Mouse (Mus musculus) intestine, embryonic 14.5 days (tissue): ENCODE results near the gene Ctsz. TPM values are rescaled to one million over a fixed set of nuclear protein-coding genes. Genes with fewer than 3 reads are reported as not detected.

Source experiments
- ATAC-seq: fragments of 200-750 bp; cut with Nextera tagmentation; replicated peaks from 2 replicates; pipeline ENCODE4 v1.8.0; 2017; ENCODE audit warnings: low read depth, moderate number of reproducible peaks, moderate TSS enrichment, moderate library complexity; ENCODE audit not compliant: low FRiP score, low TSS enrichment
- DNase-seq: peaks from one replicate; pipeline ENCODE4 v3.0.0-alpha.2; 2018; ENCODE audit warnings: low spot score
- H3K27ac ChIP-seq: fragments of 300-500 bp; sonication (generic); 2 replicates; pipeline ENCODE4 v1.5.1; 2014; ENCODE audit warnings: low read depth, mild to moderate bottlenecking, control low read depth
- H3K27me3 ChIP-seq: fragments of 300-500 bp; sonication (generic); replicated peaks from 2 replicates; pipeline ENCODE4 v1.6.1; 2014; ENCODE audit warnings: low read length, control low read depth; ENCODE audit not compliant: control insufficient read depth, insufficient read depth
- H3K36me3 ChIP-seq: fragments of 300-500 bp; sonication (generic); 2 replicates; pipeline ENCODE4 v1.6.1; 2014; ENCODE audit warnings: low read length, control low read depth; ENCODE audit not compliant: control insufficient read depth, insufficient read depth
- H3K4me1 ChIP-seq: fragments of 300-500 bp; sonication (generic); replicated peaks from 2 replicates; pipeline ENCODE4 v1.6.1; 2014; ENCODE audit warnings: low read length, control low read depth, mixed read lengths; ENCODE audit not compliant: control insufficient read depth, insufficient read depth
- H3K4me2 ChIP-seq: fragments of 300-500 bp; sonication (generic); 2 replicates; pipeline ENCODE4 v1.6.1; 2014; ENCODE audit warnings: low read length
- H3K4me3 ChIP-seq: fragments of 300-500 bp; sonication (generic); 2 replicates; pipeline ENCODE4 v1.5.1; 2014; ENCODE audit warnings: low read depth, low read length, control low read depth, mixed read lengths
- H3K9ac ChIP-seq: fragments of 300-500 bp; sonication (generic); 2 replicates; pipeline ENCODE4 v1.6.1; 2014; ENCODE audit warnings: mild to moderate bottlenecking, low read length
- H3K9me3 ChIP-seq: fragments of 300-500 bp; sonication (generic); 2 replicates; pipeline ENCODE4 v1.6.1; 2016; ENCODE audit warnings: low read length, control low read depth; ENCODE audit not compliant: control insufficient read depth
- WGBS: fragments of 180-500 bp; shearing (Covaris S2); extraction: QIAGEN DNeasy Blood & Tissue Kit; methylation state at CpG from one replicate; pipeline ENCODE4 v1.1.7; 2014; 5-methylcytosine and 5-hydroxymethylcytosine counted together
- polyA plus RNA-seq: library from polyadenylated mRNA; unstranded; fragments of >200 nt; fragmentation: Nextera tagmentation; extraction: Ambion mirVana; gene quantifications from 2 replicates; pipeline ENCODE4 v1.2.1, GENCODE M21; 2014

Gene Ctsz
- polyA plus RNA-seq, 1 experiment from 2014 or later, result 191 TPM

GRCm38 (mm10) chr2:174438181-174438580 lies 658 bp downstream of the Ctsz start:
- Histone ChIP-seq H3K27ac (peak overlapping the region; percentile 10; the same call in 1 of the 2 replicates), H3K4me1 (peaks cover 15% of the 10 kb centered on the region), H3K4me2 (peak overlapping the region; percentile 82), H3K4me3 (peak overlapping the region; percentile 58), H3K36me3 (peaks cover 13% of the 10 kb centered on the region; the same call in 1 of the 2 replicates), H3K9me3 (no peaks in the 10 kb centered on the region), H3K9ac (peak overlapping the region; percentile 38), H3K27me3 (no peaks in the 10 kb centered on the region)
- 68% methylated on average over 11 of the region's 11 CpGs for WGBS
- DNase-seq, result no peak
- no peak for ATAC-seq

DNA sequence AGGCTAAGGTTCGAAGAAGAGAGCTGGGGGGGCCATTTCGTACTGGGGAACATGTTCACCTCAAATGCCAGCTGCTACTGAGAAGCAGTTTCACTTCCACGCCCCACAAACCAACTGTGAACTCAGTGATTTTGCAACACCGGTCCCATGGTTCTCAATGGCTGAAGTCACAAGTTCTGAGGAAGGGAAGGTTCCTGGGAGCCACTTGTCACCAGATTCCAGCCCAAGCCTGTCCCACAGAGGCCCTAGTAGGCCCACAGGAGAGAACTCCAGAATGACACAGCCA lies 1.2 kb downstream of the Ctsz start:
- Histone ChIP-seq H3K36me3 (peaks cover 16% of the 10 kb centered on the region; the same call in 1 of the 2 replicates), H3K4me2 (peak overlapping the region; percentile 82), H3K27me3 (no peaks in the 10 kb centered on the region), H3K27ac (no peak overlapping the region), H3K9me3 (no peaks in the 10 kb centered on the region), H3K9ac (no peak overlapping the region), H3K4me1 (peaks cover 15% of the 10 kb centered on the region), H3K4me3 (peak overlapping the region; percentile 58; the same call in 1 of the 2 replicates)
- DNase-seq, result no peak
- no peak for ATAC-seq
- WGBS, result 96% methylated on average over 4 of the region's 4 CpGs

GRCm38 (mm10) chr2:174436916-174437696 lies 1.7 kb downstream of the Ctsz start:
- no peak for ATAC-seq
- Histone ChIP-seq H3K9me3 (no peaks in the 10 kb centered on the region), H3K4me2 (no peak overlapping the region), H3K4me1 (peaks cover 15% of the 10 kb centered on the region), H3K27ac (no peak overlapping the region), H3K36me3 (peaks cover 18% of the 10 kb centered on the region; the same call in 1 of the 2 replicates), H3K4me3 (no peak overlapping the region), H3K9ac (no peak overlapping the region), H3K27me3 (no peaks in the 10 kb centered on the region)
- 94% methylated on average over 7 of the region's 7 CpGs for WGBS
- DNase-seq, result no peak

DNA sequence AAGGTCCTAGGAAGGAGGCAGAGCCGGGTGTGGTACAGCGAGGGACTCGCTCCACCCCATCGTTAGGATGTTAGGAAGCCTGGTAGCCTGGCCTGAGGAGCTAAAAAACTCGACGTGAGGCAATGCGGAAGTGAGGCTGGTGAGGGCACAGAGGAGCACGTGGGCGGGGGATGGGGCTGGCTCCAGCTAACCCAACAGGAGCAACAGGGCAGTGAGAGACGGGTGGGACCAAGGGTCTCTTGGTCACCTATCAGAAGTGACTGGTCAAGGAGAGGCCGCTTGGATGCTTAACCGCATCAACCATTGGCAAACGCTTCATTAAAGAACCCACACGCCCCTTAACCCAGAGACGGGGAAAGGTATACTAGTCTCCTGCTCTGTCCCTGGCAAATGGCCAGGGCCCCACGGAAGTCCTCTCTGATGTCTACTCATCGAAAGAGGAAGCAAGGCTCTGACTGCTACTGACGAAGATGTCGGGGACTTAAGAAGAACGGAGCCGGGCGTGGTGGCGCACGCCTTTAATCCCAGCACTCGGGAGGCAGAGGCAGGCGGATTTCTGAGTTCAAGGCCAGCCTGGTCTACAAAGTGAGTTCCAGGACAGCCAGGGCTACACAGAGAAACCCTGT lies 2.6 kb downstream of the Ctsz start:
- Histone ChIP-seq H3K4me1 (peaks cover 15% of the 10 kb centered on the region), H3K9ac (no peak overlapping the region), H3K9me3 (no peaks in the 10 kb centered on the region), H3K27me3 (no peaks in the 10 kb centered on the region), H3K36me3 (peaks cover 23% of the 10 kb centered on the region), H3K4me2 (no peak overlapping the region), H3K4me3 (no peak overlapping the region), H3K27ac (no peak overlapping the region)
- WGBS, result 88% methylated on average over 25 of the region's 26 CpGs
- ATAC-seq (no peak), DNase-seq (no peak)

DNA sequence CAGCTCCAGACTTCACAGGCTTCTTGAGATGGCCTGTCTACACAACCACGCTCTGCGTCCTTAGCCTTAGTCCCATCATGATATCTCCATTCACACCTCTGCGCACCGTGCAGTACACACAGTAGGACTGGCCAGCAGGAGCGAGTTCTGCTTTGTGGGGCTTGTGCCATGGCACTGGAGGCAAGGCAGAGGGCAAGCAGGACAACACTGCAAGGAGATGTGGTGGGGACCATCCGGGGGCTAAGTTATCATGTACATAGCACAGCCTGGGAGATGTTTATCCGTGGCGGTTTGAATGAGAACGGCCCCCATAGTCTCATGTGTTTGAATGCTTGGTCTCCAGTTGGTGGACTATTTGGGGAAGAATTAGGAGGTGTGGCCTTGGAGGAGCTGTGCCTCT lies 3.9 kb downstream of the Ctsz start:
- WGBS, result 96% methylated on average over 9 of the region's 9 CpGs
- Histone ChIP-seq H3K36me3 (peaks cover 23% of the 10 kb centered on the region), H3K27ac (no peak overlapping the region), H3K4me3 (no peak overlapping the region), H3K9ac (no peak overlapping the region), H3K27me3 (no peaks in the 10 kb centered on the region), H3K4me2 (no peak overlapping the region), H3K9me3 (no peaks in the 10 kb centered on the region), H3K4me1 (peaks cover 15% of the 10 kb centered on the region)
- no peak for ATAC-seq
- DNase-seq, result no peak

- Histone ChIP-seq H3K4me2 (no peak overlapping the region), H3K9me3 (no peaks in the 10 kb centered on the region), H3K4me1 (no peaks in the 10 kb centered on the region), H3K27ac (no peak overlapping the region), H3K36me3 (peaks cover 69% of the 10 kb centered on the region), H3K4me3 (no peak overlapping the region), H3K27me3 (no peaks in the 10 kb centered on the region), H3K9ac (no peak overlapping the region)
- no peak for ATAC-seq
- 87% methylated on average over 10 of the region's 10 CpGs for WGBS
- no peak for DNase-seq
These were observed 9.7 kb downstream of the Ctsz start for GRCm38 (mm10) chr2:174428996-174429591.

DNA sequence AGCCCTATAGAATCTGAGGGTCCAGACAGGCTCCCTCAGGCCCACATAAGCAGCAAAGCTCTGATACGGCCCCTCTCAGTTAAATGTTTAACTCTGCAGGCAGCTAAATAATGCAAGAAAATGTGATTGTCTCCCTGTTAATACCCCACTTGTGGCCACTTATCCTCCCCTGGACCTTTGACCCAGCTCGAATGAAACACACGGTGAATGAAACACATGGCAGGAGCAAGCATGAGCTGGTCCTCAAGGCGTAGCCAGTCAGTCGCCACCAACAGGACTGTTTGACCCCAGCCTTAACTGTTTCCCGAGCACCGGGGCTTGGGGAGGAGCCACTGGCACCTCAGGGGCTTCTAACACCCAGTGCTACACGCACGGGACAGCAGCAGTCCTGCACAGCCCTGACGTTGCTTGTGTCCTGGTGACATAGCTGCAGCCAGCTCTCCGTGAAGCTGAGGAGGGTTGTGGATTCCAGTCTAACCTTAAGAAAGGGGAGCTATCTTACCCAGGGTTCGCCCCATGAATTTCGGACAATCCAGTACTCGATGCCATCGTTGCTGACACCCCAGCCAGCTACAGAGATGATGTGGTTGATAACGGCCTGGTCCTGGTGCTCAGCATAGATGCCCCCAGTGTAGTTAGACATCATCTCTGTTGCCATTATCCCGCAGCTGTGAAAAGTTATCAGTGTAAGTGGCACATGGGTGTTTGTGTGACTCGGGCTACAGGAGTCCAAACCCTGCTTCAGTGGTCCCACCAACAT lies 10.6 kb downstream of the Ctsz start:
- no peaks in the 10 kb centered on the region for H3K9me3 ChIP-seq
- 81% methylated on average over 18 of the region's 18 CpGs for WGBS
- DNase-seq, result no peak
- H3K36me3 ChIP-seq, result peaks cover 73% of the 10 kb centered on the region
- H3K27me3 ChIP-seq, result no peaks in the 10 kb centered on the region
- no peak overlapping the region for H3K4me2 ChIP-seq
- no peak overlapping the region for H3K27ac ChIP-seq
- H3K9ac ChIP-seq, result no peak overlapping the region
- ATAC-seq, result no peak
- no peaks in the 10 kb centered on the region for H3K4me1 ChIP-seq
- no peak overlapping the region for H3K4me3 ChIP-seq

GRCm38 (mm10) chr2:174426856-174427255 lies 12.0 kb downstream of the Ctsz start:
- no peak for ATAC-seq
- H3K27me3 ChIP-seq, result no peaks in the 10 kb centered on the region
- H3K27ac ChIP-seq, result no peak overlapping the region
- H3K4me1 ChIP-seq, result no peaks in the 10 kb centered on the region
- no peak overlapping the region for H3K9ac ChIP-seq
- peaks cover 81% of the 10 kb centered on the region for H3K36me3 ChIP-seq
- WGBS, result 92% methylated on average over 12 of the region's 12 CpGs
- no peak for DNase-seq
- no peak overlapping the region for H3K4me3 ChIP-seq
- H3K4me2 ChIP-seq, result no peak overlapping the region
- H3K9me3 ChIP-seq, result no peaks in the 10 kb centered on the region
